Mouse (Mus musculus) stomach, postnatal 0 days (tissue): Measurements from ENCODE around the gene Ints14. TPM values are rescaled to one million over a fixed set of nuclear protein-coding genes. Genes with fewer than 3 reads are reported as not detected.
A peak's percentile ranks its signal among the peaks of the same experiment; 100 is the strongest.

ENCODE experiments used
- ATAC-seq: fragments of 200-750 bp; cut with Nextera tagmentation; 2 replicates; pipeline ENCODE4 v1.8.0; 2017; ENCODE audit not compliant: low FRiP score, low TSS enrichment
- DNase-seq: peaks from one replicate; pipeline ENCODE4 v3.0.0-alpha.2; 2016; ENCODE audit warnings: low spot score
- H3K27ac ChIP-seq: fragments of 300-500 bp; sonication (generic); replicated peaks from 2 replicates; pipeline ENCODE4 v1.5.1; 2014; ENCODE audit warnings: mild to moderate bottlenecking, control low read depth
- H3K27me3 ChIP-seq: fragments of 300-500 bp; sonication (generic); 2 replicates; pipeline ENCODE4 v1.6.1; 2014; ENCODE audit warnings: low read length; ENCODE audit not compliant: control insufficient read depth, insufficient read depth
- H3K36me3 ChIP-seq: fragments of 300-500 bp; sonication (generic); 2 replicates; pipeline ENCODE4 v1.6.1; 2014; ENCODE audit warnings: low read length, mixed read lengths; ENCODE audit not compliant: control insufficient read depth, insufficient read depth
- H3K4me1 ChIP-seq: fragments of 300-500 bp; sonication (generic); replicated peaks from 2 replicates; pipeline ENCODE4 v1.6.1; 2014; ENCODE audit warnings: antibody characterized with exemption; ENCODE audit not compliant: control insufficient read depth, insufficient read depth
- H3K4me2 ChIP-seq: fragments of 300-500 bp; sonication (generic); replicated peaks from 2 replicates; pipeline ENCODE4 v1.6.1; 2014; ENCODE audit warnings: low read depth, mild to moderate bottlenecking, control low read depth, moderate library complexity
- H3K4me3 ChIP-seq: fragments of 300-500 bp; sonication (generic); 2 replicates; pipeline ENCODE4 v1.5.1; 2014; ENCODE audit warnings: low read depth, low read length, control low read depth
- H3K9ac ChIP-seq: fragments of 300-500 bp; sonication (generic); 2 replicates; pipeline ENCODE4 v1.6.1; 2014; ENCODE audit warnings: mild to moderate bottlenecking, low read length, control low read depth, mixed read lengths
- H3K9me3 ChIP-seq: fragments of 300-500 bp; sonication (generic); 2 replicates; pipeline ENCODE4 v1.6.1; 2016; ENCODE audit warnings: low read length; ENCODE audit not compliant: control insufficient read depth
- CTCF ChIP-seq: IDR thresholded peaks from 2 replicates; pipeline ENCODE4 v1.5.1; 2016; ENCODE audit warnings: antibody characterized with exemption, low read depth, mild to moderate bottlenecking, moderate library complexity
- EP300 ChIP-seq: optimal IDR thresholded peaks from 2 replicates; pipeline ENCODE3; 2016; ENCODE audit warnings: antibody characterized with exemption
- WGBS: fragments of 180-500 bp; shearing (Covaris S2); extraction: QIAGEN DNeasy Blood & Tissue Kit; methylation state at CpG from one replicate; pipeline ENCODE4 v1.1.7; 2014; 5-methylcytosine and 5-hydroxymethylcytosine counted together
- polyA plus RNA-seq: library from polyadenylated mRNA; unstranded; fragments of >200 nt; fragmentation: Nextera tagmentation; extraction: Ambion mirVana; gene quantifications from 2 replicates; pipeline ENCODE4 v1.2.1, GENCODE M21; 2015

The Ints14 gene
- polyA plus RNA-seq, 1 experiment from 2014 or later = 25.8 TPM

DNA sequence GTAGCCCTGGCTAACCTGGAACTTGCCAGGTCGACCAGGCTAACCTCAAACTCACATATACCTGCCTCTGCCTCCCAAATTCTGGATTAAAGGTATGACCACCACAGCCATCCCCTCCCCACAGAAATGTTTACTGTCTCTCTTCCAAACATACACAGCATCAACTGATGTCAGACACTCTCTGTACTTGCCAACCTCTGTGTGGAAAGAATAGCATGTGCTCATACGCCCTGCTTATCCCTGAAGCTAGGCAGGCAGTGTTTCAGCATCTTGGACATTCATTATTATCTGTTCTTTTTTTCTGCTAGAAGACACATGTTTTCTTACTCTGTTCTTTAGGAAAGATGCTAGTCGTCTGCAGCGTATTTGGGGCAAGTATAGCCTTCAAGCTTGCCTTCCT is 57.2 kb downstream of the Ints14 start:
- no peak overlapping the region for H3K4me2 ChIP-seq
- DNase-seq (no peak), ATAC-seq (no peak)
- 82% methylated on average over 4 of the region's 4 CpGs for WGBS
- no peak overlapping the region for H3K27ac ChIP-seq
- H3K4me1 ChIP-seq = 0 out of 2 replicates have a peak, but pooled peaks cover 5% of the 10 kb centered on the region
- H3K27me3 ChIP-seq = no peaks in the 10 kb centered on the region
- H3K9me3 ChIP-seq = no peaks in the 10 kb centered on the region
- H3K4me3 ChIP-seq = no peak overlapping the region
- H3K36me3 ChIP-seq = no peaks in the 10 kb centered on the region
- TF ChIP-seq CTCF (no peak), EP300 (no peak)
- H3K9ac ChIP-seq = no peak overlapping the region

DNA sequence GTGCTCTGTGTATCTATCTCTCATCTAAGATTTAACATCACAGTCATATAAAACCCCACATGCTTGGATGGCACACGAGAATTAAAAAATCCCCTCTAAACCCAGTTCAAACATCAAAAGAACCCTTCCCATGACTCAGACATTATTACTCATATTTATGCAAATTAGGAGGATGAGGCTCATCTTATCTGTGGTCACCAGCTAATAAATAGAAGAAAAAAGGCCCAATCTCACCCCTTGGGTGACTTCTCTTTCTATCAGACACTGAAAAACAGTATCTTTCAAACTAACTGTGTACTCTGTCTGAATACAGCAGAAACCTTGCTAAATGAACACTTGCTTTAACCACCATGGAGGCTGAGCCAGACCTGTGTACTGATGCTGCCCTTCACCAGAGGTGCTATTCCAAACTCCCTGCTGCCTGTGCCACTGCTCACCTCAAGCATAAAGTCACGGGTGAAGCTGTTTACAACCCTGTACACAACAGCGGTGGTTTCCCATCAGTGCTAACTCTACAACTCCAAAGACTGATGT is 58.0 kb downstream of the Ints14 start:
- H3K27ac ChIP-seq = no peak overlapping the region
- no peak overlapping the region for H3K9ac ChIP-seq
- WGBS = 65% methylated on average over 3 of the region's 3 CpGs
- 0 out of 2 replicates have a peak, but pooled peaks cover 5% of the 10 kb centered on the region for H3K4me1 ChIP-seq
- H3K9me3 ChIP-seq = no peaks in the 10 kb centered on the region
- TF ChIP-seq EP300 (no peak), CTCF (no peak)
- DNase-seq (no peak), ATAC-seq (no peak)
- no peaks in the 10 kb centered on the region for H3K27me3 ChIP-seq
- H3K4me2 ChIP-seq = no peak overlapping the region
- no peak overlapping the region for H3K4me3 ChIP-seq
- no peaks in the 10 kb centered on the region for H3K36me3 ChIP-seq

DNA sequence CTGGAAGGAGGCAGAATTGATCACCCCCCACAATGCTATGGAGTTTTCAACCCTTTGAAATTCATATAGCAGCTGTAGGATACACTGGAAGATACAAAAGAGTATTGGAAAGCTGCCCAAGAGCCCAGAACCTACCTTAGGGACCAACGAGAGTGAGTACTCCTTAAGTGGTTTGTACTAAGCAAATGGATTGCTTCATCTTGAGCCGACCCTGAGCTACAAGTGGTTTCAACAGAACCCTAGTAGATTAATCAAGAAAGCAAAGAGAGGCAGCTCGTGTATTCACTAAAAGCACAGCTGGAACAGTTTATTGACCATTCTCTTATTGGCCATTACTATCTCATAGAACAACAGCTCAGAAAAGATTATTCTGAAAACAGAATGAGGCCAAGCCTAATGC is 58.4 kb downstream of the Ints14 start:
- 27% methylated on average over 3 of the region's 3 CpGs for WGBS
- no peak for TF ChIP-seq CTCF
- no peak for TF ChIP-seq EP300
- Histone ChIP-seq H3K27ac (no peak overlapping the region), H3K4me1 (0 out of 2 replicates have a peak, but pooled peaks cover 5% of the 10 kb centered on the region), H3K9me3 (no peaks in the 10 kb centered on the region), H3K4me3 (no peak overlapping the region), H3K9ac (no peak overlapping the region), H3K27me3 (no peaks in the 10 kb centered on the region), H3K4me2 (no peak overlapping the region), H3K36me3 (no peaks in the 10 kb centered on the region)
- no peak for ATAC-seq
- DNase-seq = no peak

DNA sequence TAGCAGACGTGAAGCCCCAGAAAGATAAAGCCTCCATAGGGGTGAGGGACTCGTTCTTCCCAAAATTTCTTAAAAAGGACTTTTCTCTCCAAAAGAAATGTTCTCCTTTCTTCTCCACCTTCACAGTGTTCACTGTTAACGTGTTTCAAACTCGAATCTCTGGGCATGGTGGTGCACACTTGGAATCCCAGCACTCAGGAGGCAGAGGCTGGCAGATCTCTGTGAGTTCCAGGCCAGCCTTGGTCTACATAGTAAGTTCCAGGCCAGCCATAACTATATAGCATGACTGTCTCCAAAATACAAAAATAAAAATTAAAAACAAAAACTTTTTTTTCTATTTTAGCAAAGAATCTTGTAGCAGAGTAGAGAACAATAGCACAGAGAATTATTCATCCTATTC is 59.4 kb downstream of the Ints14 start:
- ATAC-seq (no peak), DNase-seq (no peak)
- Histone ChIP-seq H3K4me3 (peak overlapping the region; percentile 96; the same call in 1 of the 2 replicates), H3K27ac (no peak overlapping the region), H3K4me1 (0 out of 2 replicates have a peak, but pooled peaks cover 5% of the 10 kb centered on the region), H3K9me3 (no peaks in the 10 kb centered on the region), H3K27me3 (no peaks in the 10 kb centered on the region), H3K4me2 (peak overlapping the region; percentile 95), H3K36me3 (no peaks in the 10 kb centered on the region), H3K9ac (no peak overlapping the region)
- 63% methylated on average over 4 of the region's 4 CpGs for WGBS
- TF ChIP-seq EP300 (no peak), CTCF (no peak)

DNA sequence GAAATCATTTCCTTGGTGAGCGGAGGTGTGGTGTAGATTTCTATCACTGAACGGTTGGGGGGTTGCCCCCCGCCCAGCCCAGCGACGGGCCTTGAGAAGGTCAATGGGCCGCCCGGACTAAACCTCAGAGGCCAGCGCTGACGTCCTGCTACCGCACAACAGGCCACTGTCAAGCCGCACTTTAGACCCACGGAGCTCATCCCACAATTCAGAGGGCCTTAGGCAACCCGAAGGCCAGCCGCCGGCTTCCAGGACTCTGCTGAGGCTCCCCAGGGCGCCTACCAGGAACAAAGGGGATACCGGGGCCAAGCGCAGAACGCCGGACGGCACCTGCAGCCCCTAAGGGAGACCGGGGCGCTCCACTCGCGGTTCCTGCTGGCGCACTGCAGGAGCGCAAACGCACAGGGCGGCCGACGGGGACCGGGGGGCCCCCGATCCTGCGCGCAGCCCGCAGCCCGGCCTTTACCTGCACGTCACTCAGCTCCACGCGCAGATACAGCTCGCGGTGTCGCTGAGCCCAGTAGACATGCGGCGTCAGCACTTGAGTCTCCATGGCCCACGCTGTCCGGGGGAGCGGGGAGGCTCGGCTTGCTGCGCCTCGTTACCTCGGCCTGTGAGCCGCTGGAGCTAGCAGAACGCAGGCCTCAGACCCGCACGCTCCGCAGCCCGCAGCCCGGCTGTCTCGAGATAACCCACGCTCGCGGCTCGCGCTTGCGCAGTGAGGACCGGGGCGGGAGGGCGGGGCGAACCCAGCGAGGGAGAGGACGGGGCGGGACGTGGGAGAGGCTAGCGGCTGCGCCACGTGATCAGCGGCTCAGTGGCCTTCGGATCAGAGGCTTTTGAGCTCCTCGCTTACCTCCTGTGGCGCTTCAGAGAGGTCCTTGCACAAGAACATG is 60.5 kb downstream of the Ints14 start, which contains the start of gene Hacd3:
Hacd3 (minus strand) TSS at position 703 of the 896 bp plus-strand sequence.
- 0 out of 2 replicates have a peak, but pooled peaks cover 5% of the 10 kb centered on the region for H3K4me1 ChIP-seq
- under 1% methylated on average over 81 of the region's 81 CpGs for WGBS

More for the DNA sequence above, 60.5 kb downstream of the Ints14 start, which contains the start of gene Hacd3:
- Histone ChIP-seq H3K4me2 (peak within 1 kb of the TSS; percentile 95), H3K9me3 (no peaks in the 10 kb centered on the region), H3K27me3 (no peaks in the 10 kb centered on the region), H3K27ac (peak within 1 kb of the TSS; percentile 88), H3K4me3 (peak within 1 kb of the TSS; percentile 96), H3K9ac (peak within 1 kb of the TSS; percentile 91), H3K36me3 (no peaks in the 10 kb centered on the region)
- DNase-seq (peak; percentile 96), ATAC-seq (peak; percentile 88)
- TF ChIP-seq CTCF (no peak; the same call in 1 of the 2 replicates), EP300 (no peak)
